Comparison of ENCODE assay signal across 9 mouse cellular contexts in the genomic region with DNA sequence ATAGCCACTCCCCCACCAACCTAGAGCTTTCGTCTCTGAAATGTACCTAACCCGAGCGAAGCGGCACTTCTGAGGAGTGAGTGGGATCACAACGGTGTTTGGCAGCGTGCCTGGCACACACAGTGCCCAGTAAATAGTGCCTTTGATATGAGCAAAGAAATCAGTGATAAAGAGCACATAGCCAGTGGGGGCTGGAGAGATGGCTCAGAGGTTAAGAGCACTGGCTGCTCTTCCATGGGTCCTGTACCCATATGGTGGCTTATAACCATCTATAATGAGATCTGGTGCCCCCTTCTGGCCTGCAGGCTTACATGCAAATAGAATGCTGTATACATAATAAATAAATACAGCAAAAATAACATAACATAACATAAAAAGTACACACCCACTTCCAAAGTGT. TPM values are rescaled to one million over a fixed set of nuclear protein-coding genes. Genes with fewer than 3 reads are reported as not detected.
DNase-seq lines count a peak whose midpoint lies in the region; ATAC-seq and TF ChIP-seq lines count a peak whose summit lies in the region.
"Had no signal": no experiment of that assay in that cellular context is flagged by ENCODE, and none has a peak within 500 bp of the region (broad histone marks: within the 10 kb centered on the region; RNA-seq: fewer than 3 reads in every experiment).

No protein-coding gene starts in this region.

- H3K36me3 ChIP-seq in kidney, embryonic 16.5 days (ENCODE audit: insufficient read depth, low read length) = no peaks in the 10 kb centered on the region
- no peaks in the 10 kb centered on the region for H3K36me3 ChIP-seq in E14TG2a.4 (ENCODE audit: insufficient read depth, low read length)
- no peaks in the 10 kb centered on the region for H3K36me3 ChIP-seq in hindbrain, postnatal 0 days (ENCODE audit: insufficient read depth, low read length)
- H3K36me3 ChIP-seq: embryonic facial prominence, embryonic 15.5 days had no signal

- H3K27ac ChIP-seq in kidney, embryonic 16.5 days (ENCODE audit: low read length) = no peak overlapping the region
- no peak overlapping the region for H3K27ac ChIP-seq in hindbrain, postnatal 0 days
- H3K27ac ChIP-seq: embryonic facial prominence, embryonic 15.5 days had no signal

- H3K9ac ChIP-seq in kidney, embryonic 16.5 days (replicated peaks; ENCODE audit: low read length) = no peak overlapping the region
- no peak overlapping the region for H3K9ac ChIP-seq in hindbrain, postnatal 0 days (replicated peaks; ENCODE audit: low read length)
- H3K9ac ChIP-seq: embryonic facial prominence, embryonic 15.5 days had no signal

- H3K27me3 ChIP-seq in kidney, embryonic 16.5 days (ENCODE audit: insufficient read depth, low read length) = no peaks in the 10 kb centered on the region
- H3K27me3 ChIP-seq in E14TG2a.4 (ENCODE audit: insufficient read depth, low read length) = peaks cover 41% of the 10 kb centered on the region
- H3K27me3 ChIP-seq in hindbrain, postnatal 0 days (ENCODE audit: insufficient read depth, low read length) = no peaks in the 10 kb centered on the region
- H3K27me3 ChIP-seq: embryonic facial prominence, embryonic 15.5 days had no signal

- H3K4me2 ChIP-seq in kidney, embryonic 16.5 days (replicated peaks; ENCODE audit: low read depth, low read length) = no peak overlapping the region
- no peak overlapping the region for H3K4me2 ChIP-seq in hindbrain, postnatal 0 days (ENCODE audit: low read depth, low read length)
- H3K4me2 ChIP-seq: embryonic facial prominence, embryonic 15.5 days had no signal

- peak; percentile 36 for TF ChIP-seq CTCF in E14TG2a.4 (conservative IDR thresholded peaks at IDR 0.05; ENCODE audit: low read length)
- peak; percentile 64 for TF ChIP-seq CTCF in hindbrain, postnatal 0 days (IDR thresholded peaks at IDR 0.05; ENCODE audit: low read depth)

- H3K4me3 ChIP-seq in kidney, embryonic 16.5 days (ENCODE audit: low read length) = no peak overlapping the region
- H3K4me3 ChIP-seq in E14TG2a.4 (replicated peaks; ENCODE audit: low read length) = no peak overlapping the region
- no peak overlapping the region for H3K4me3 ChIP-seq in hindbrain, postnatal 0 days (ENCODE audit: low read length)
- H3K4me3 ChIP-seq: embryonic facial prominence, embryonic 15.5 days had no signal

- no peak for ATAC-seq in kidney, embryonic 16.5 days (ENCODE audit: low FRiP score, low TSS enrichment)
- no peak for ATAC-seq in hindbrain, postnatal 0 days
- 0 out of 2 replicates have a peak, but pooled peaks have one; percentile 9 for ATAC-seq in megakaryocyte-erythroid progenitor cell, adult 5-6 weeks (replicated peaks; ENCODE audit: low FRiP score, low TSS enrichment, poor library complexity, severe bottlenecking)

- WGBS in kidney, embryonic 16.5 days = 70% methylated on average over 6 of the region's 6 CpGs
- WGBS in hindbrain, postnatal 0 days = 68% methylated on average over 6 of the region's 6 CpGs

- no peaks in the 10 kb centered on the region for H3K9me3 ChIP-seq in kidney, embryonic 16.5 days (ENCODE audit: low read length)
- no peaks in the 10 kb centered on the region for H3K9me3 ChIP-seq in E14TG2a.4 (ENCODE audit: low read length)
- H3K9me3 ChIP-seq in hindbrain, postnatal 0 days (ENCODE audit: low read length) = no peaks in the 10 kb centered on the region
- H3K9me3 ChIP-seq: embryonic facial prominence, embryonic 15.5 days had no signal

- H3K4me1 ChIP-seq in kidney, embryonic 16.5 days (ENCODE audit: insufficient read depth, low read length) = peaks cover 5% of the 10 kb centered on the region; the same call in 1 of the 2 replicates
- H3K4me1 ChIP-seq in E14TG2a.4 (replicated peaks; ENCODE audit: low read depth, low read length) = peaks cover 38% of the 10 kb centered on the region
- H3K4me1 ChIP-seq in hindbrain, postnatal 0 days (ENCODE audit: insufficient read depth, low read length) = peaks cover 13% of the 10 kb centered on the region

- DNase-seq in kidney, adult 11 months = peak; percentile 20
- peak; percentile 49 to 76 for DNase-seq in adrenal gland, postnatal 36 days
- peak; percentile 55 for DNase-seq in hindbrain, postnatal 0 days (ENCODE audit: low spot score)
- peak; percentile 67 to 69 for DNase-seq in thymus, postnatal 36 days
- DNase-seq in layer of hippocampus, adult 9-10 months (ENCODE audit: low spot score) = no peak

RNA-seq across cellular contexts. Expression of a gene that starts 3.0 kb away (rescaled TPM):
- 24.2 and 24.7 TPM in 2 replicates for polyA plus RNA-seq in kidney, embryonic 16.5 days (2015; fragmentation: Nextera tagmentation; extraction: Ambion mirVana)
- total RNA-seq in adrenal gland, postnatal 36 days (2021) = 10 to 100 TPM; 11.2 to 15.2 TPM
- 69.3 and 83.8 TPM in 2 replicates for total RNA-seq in hindbrain, postnatal 0 days (2014; rRNA removed)
- polyA plus RNA-seq in hindbrain, postnatal 0 days (2015; fragmentation: Nextera tagmentation; extraction: Ambion mirVana) = 33.4 and 34.7 TPM in 2 replicates
- 0.87 and 1.6 TPM in 2 replicates for total RNA-seq in megakaryocyte-erythroid progenitor cell, adult 5-6 weeks (2014; fragmentation: Nextera tagmentation)
- 3.2 and 5.9 TPM in 2 replicates for total RNA-seq in megakaryocyte-erythroid progenitor cell, adult 5-6 weeks (2017)
